Mouse (Mus musculus) neural tube, embryonic 11.5 days (tissue): ENCODE measurements around the gene Plekhh3. TPM values are rescaled to one million over a fixed set of nuclear protein-coding genes. Genes with fewer than 3 reads are reported as not detected.
A peak's percentile ranks its signal among the peaks of the same experiment; 100 is the strongest.

Source experiments
- ATAC-seq: fragments of 200-750 bp; cut with Nextera tagmentation; 2 replicates; pipeline ENCODE4 v1.8.0; 2017; ENCODE audit warnings: moderate number of reproducible peaks, mild to moderate bottlenecking, moderate TSS enrichment, moderate library complexity; ENCODE audit not compliant: insufficient read depth, low FRiP score, low TSS enrichment
- DNase-seq: peaks from one replicate; pipeline ENCODE4 v3.0.0-alpha.2; 2015; ENCODE audit warnings: low spot score
- H3K27ac ChIP-seq: fragments of 300-500 bp; sonication (generic); 2 replicates; pipeline ENCODE4 v1.5.1; 2014; ENCODE audit warnings: low read depth, mild to moderate bottlenecking, low read length
- H3K27me3 ChIP-seq: fragments of 300-500 bp; sonication (generic); 2 replicates; pipeline ENCODE4 v1.6.1; 2014; ENCODE audit warnings: mild to moderate bottlenecking, low read length, mixed read lengths; ENCODE audit not compliant: control insufficient read depth, insufficient read depth
- H3K36me3 ChIP-seq: fragments of 300-500 bp; sonication (generic); 2 replicates; pipeline ENCODE4 v1.6.1; 2014; ENCODE audit warnings: mild to moderate bottlenecking, low read length, moderate library complexity, mixed read lengths; ENCODE audit not compliant: control insufficient read depth, insufficient read depth
- H3K4me1 ChIP-seq: fragments of 300-500 bp; sonication (generic); 2 replicates; pipeline ENCODE4 v1.6.1; 2014; ENCODE audit warnings: low read length, mixed read lengths; ENCODE audit not compliant: control insufficient read depth, insufficient read depth
- H3K4me2 ChIP-seq: fragments of 300-500 bp; sonication (generic); 2 replicates; pipeline ENCODE4 v1.6.1; 2014; ENCODE audit warnings: low read depth, mild to moderate bottlenecking, moderate library complexity
- H3K4me3 ChIP-seq: fragments of 300-500 bp; sonication (generic); 2 replicates; pipeline ENCODE4 v1.5.1; 2014; ENCODE audit warnings: low read depth, low read length
- H3K9ac ChIP-seq: fragments of 300-500 bp; sonication (generic); 2 replicates; pipeline ENCODE4 v1.6.1; 2014; ENCODE audit warnings: mild to moderate bottlenecking, low read length
- H3K9me3 ChIP-seq: fragments of 300-500 bp; sonication (generic); 2 replicates; pipeline ENCODE4 v1.6.1; 2016; ENCODE audit warnings: low read length; ENCODE audit not compliant: control insufficient read depth
- WGBS: fragments of 180-500 bp; shearing (Covaris S2); extraction: QIAGEN DNeasy Blood & Tissue Kit; methylation state at CpG from one replicate; pipeline ENCODE4 v1.1.7; 2014; 5-methylcytosine and 5-hydroxymethylcytosine counted together
- polyA plus RNA-seq: library from polyadenylated mRNA; unstranded; fragments of >200 nt; fragmentation: Nextera tagmentation; extraction: Ambion mirVana; gene quantifications from 2 replicates; pipeline ENCODE4 v1.2.1, GENCODE M21; 2014

The Plekhh3 gene
- polyA plus RNA-seq, 1 experiment from 2014 or later = 11.8 TPM

- Histone ChIP-seq H3K9me3 (no peaks in the 10 kb centered on the region), H3K36me3 (no peaks in the 10 kb centered on the region), H3K4me2 (no peak overlapping the region), H3K27ac (peak overlapping the region; percentile 84), H3K4me1 (peaks cover 13% of the 10 kb centered on the region), H3K9ac (peak overlapping the region; percentile 38; the same call in 1 of the 2 replicates), H3K4me3 (no peak overlapping the region), H3K27me3 (no peaks in the 10 kb centered on the region)
- ATAC-seq = peak; percentile 38; the same call in 1 of the 2 replicates
- WGBS = 4% methylated on average over 6 of the region's 6 CpGs
- DNase-seq = peak; percentile 71
These were observed 18.5 kb upstream of the Plekhh3 start for GRCm38 (mm10) chr11:101189495-101190180.

- DNase-seq (no peak), ATAC-seq (no peak)
- H3K27ac ChIP-seq = no peak overlapping the region
- no peaks in the 10 kb centered on the region for H3K27me3 ChIP-seq
- no peaks in the 10 kb centered on the region for H3K36me3 ChIP-seq
- H3K9me3 ChIP-seq = no peaks in the 10 kb centered on the region
- 87% methylated on average over 11 of the region's 11 CpGs for WGBS
- no peak overlapping the region for H3K9ac ChIP-seq
- no peak overlapping the region for H3K4me3 ChIP-seq
- H3K4me2 ChIP-seq = no peak overlapping the region
- H3K4me1 ChIP-seq = peaks cover 13% of the 10 kb centered on the region
These were observed 17.1 kb upstream of the Plekhh3 start for GRCm38 (mm10) chr11:101188166-101188805.

- no peaks in the 10 kb centered on the region for H3K27me3 ChIP-seq
- WGBS = 95% methylated on average over 5 of the region's 5 CpGs
- no peak overlapping the region for H3K4me3 ChIP-seq
- H3K4me1 ChIP-seq = peaks cover 13% of the 10 kb centered on the region
- ATAC-seq = no peak
- no peak overlapping the region for H3K9ac ChIP-seq
- no peak overlapping the region for H3K27ac ChIP-seq
- no peaks in the 10 kb centered on the region for H3K36me3 ChIP-seq
- no peak for DNase-seq
- H3K4me2 ChIP-seq = no peak overlapping the region
- H3K9me3 ChIP-seq = no peaks in the 10 kb centered on the region
These were observed 16.4 kb upstream of the Plekhh3 start for GRCm38 (mm10) chr11:101187541-101187940.

- 85% methylated on average over 27 of the region's 27 CpGs for WGBS
- H3K4me3 ChIP-seq = no peak overlapping the region
- no peaks in the 10 kb centered on the region for H3K27me3 ChIP-seq
- no peak overlapping the region for H3K9ac ChIP-seq
- H3K4me1 ChIP-seq = peaks cover 13% of the 10 kb centered on the region
- H3K9me3 ChIP-seq = no peaks in the 10 kb centered on the region
- H3K27ac ChIP-seq = no peak overlapping the region
- no peaks in the 10 kb centered on the region for H3K36me3 ChIP-seq
- no peak for ATAC-seq
- no peak overlapping the region for H3K4me2 ChIP-seq
- DNase-seq = no peak
These were observed 15.5 kb upstream of the Plekhh3 start for GRCm38 (mm10) chr11:101186526-101187247.

GRCm38 (mm10) chr11:101185441-101185840 is 14.3 kb upstream of the Plekhh3 start:
- Histone ChIP-seq H3K9me3 (no peaks in the 10 kb centered on the region), H3K36me3 (no peaks in the 10 kb centered on the region), H3K4me2 (no peak overlapping the region), H3K4me1 (peaks cover 13% of the 10 kb centered on the region), H3K27me3 (no peaks in the 10 kb centered on the region), H3K27ac (no peak overlapping the region), H3K4me3 (no peak overlapping the region), H3K9ac (no peak overlapping the region)
- WGBS = 95% methylated on average over 4 of the region's 4 CpGs
- no peak for ATAC-seq
- DNase-seq = no peak

GRCm38 (mm10) chr11:101184984-101185383 is 13.8 kb upstream of the Plekhh3 start:
- WGBS = 91% methylated on average over 12 of the region's 12 CpGs

GRCm38 (mm10) chr11:101182771-101183517 is 11.8 kb upstream of the Plekhh3 start:
- no peak overlapping the region for H3K4me3 ChIP-seq
- no peaks in the 10 kb centered on the region for H3K36me3 ChIP-seq
- H3K9me3 ChIP-seq = no peaks in the 10 kb centered on the region
- H3K27ac ChIP-seq = no peak overlapping the region
- no peak overlapping the region for H3K9ac ChIP-seq
- peaks cover 9% of the 10 kb centered on the region for H3K27me3 ChIP-seq
- DNase-seq (no peak), ATAC-seq (no peak)
- H3K4me2 ChIP-seq = no peak overlapping the region
- 78% methylated on average over 14 of the region's 14 CpGs for WGBS
- H3K4me1 ChIP-seq = no peaks in the 10 kb centered on the region

More at GRCm38 (mm10) chr11:101184984-101185383, 13.8 kb upstream of the Plekhh3 start:
- Histone ChIP-seq H3K4me1 (peaks cover 10% of the 10 kb centered on the region), H3K36me3 (no peaks in the 10 kb centered on the region), H3K27ac (no peak overlapping the region), H3K9ac (no peak overlapping the region), H3K27me3 (no peaks in the 10 kb centered on the region), H3K4me3 (no peak overlapping the region), H3K9me3 (no peaks in the 10 kb centered on the region), H3K4me2 (no peak overlapping the region)
- ATAC-seq (no peak), DNase-seq (no peak)

GRCm38 (mm10) chr11:101181961-101182360 is 10.8 kb upstream of the Plekhh3 start:
- 96% methylated on average over 11 of the region's 11 CpGs for WGBS
- no peak for DNase-seq
- Histone ChIP-seq H3K9me3 (no peaks in the 10 kb centered on the region), H3K4me3 (no peak overlapping the region), H3K9ac (no peak overlapping the region), H3K27me3 (peaks cover 18% of the 10 kb centered on the region), H3K27ac (no peak overlapping the region), H3K4me2 (no peak overlapping the region), H3K36me3 (no peaks in the 10 kb centered on the region), H3K4me1 (no peaks in the 10 kb centered on the region)
- ATAC-seq = no peak
